Mouse (Mus musculus) ovary, postnatal 10 days (tissue): Measurements from ENCODE around the gene Spata2.

Source experiments
- DNase-seq: peaks from one replicate; pipeline ENCODE4 v3.0.0; 2022; ENCODE audit warnings: low spot score

The Spata2 gene

GRCm38 (mm10) chr2:167510485-167510884 is 17.8 kb upstream of the Spata2 start:
- no peak for DNase-seq

- no peak for DNase-seq
These were observed 15.9 kb upstream of the Spata2 start for GRCm38 (mm10) chr2:167508569-167508968.

DNA sequence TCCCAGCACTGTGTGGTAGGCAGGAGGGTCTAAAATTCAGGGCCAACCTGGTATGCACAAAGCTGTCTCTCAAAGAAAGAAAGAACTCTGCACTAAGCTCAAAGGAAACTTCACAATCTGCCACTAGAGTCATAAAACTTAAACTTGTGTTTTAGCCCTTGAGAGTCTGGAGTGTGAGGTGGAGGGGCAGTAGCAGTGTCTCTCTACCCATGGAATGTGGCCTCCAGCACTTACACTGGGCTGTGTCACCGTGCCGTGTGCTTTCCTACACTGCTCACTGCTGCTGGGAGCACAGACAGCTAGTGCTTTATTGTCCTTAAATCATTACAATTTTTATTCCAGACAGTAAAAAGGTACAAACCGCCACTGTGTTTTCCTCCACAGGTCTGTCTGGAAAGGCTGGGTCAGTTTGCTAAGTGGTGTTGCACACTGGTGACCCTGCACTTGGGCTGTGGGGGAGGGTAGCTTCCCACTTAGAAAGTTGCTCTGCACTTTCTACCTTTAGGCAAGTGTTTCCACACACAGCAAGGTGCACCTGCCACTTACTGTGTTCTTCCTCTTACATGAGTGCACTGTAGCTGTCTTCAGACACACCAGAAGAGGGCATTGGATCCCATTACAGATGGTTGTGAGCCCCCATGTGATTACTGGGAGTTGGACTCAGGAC is 15.2 kb upstream of the Spata2 start:
- DNase-seq: no peak

GRCm38 (mm10) chr2:167506546-167507260 is 14.0 kb upstream of the Spata2 start:
- no peak for DNase-seq

- DNase-seq: no peak
These were observed 12.4 kb upstream of the Spata2 start for GRCm38 (mm10) chr2:167505127-167505526.

GRCm38 (mm10) chr2:167503896-167504349 is 11.2 kb upstream of the Spata2 start:
- DNase-seq: no peak

DNA sequence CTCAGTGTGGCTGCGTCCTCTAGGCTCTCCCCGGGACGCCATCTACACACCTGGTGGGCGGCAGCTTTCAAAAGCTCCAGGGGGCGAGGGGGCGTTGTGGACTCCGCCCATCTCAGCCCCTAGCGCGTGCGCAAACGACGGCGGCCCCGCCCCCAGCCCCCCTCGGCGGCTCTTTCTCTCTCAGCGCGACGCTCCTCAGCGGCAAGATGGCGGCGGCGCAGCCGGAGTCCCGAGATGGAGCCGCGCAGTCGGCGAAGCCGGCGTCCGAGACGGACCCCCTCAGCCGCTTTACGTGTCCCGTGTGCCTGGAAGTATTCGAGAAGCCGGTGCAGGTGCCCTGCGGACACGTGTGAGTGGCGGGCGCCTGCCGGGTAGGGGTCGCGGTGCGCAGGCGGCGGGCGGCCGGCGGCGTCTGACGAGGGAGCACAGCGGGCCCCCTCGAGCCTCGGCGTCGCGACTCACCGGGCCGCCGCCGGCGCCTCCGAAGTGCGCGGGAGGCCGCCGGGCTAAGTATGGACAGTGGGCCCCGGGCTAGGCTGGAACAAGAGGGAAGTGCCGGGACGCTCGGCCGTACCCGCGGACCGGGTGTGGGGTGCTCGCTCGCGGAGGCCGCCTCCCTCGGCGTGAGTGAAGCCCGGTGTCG is 10.7 kb upstream of the Spata2 start:
- peak; percentile 89 for DNase-seq

DNA sequence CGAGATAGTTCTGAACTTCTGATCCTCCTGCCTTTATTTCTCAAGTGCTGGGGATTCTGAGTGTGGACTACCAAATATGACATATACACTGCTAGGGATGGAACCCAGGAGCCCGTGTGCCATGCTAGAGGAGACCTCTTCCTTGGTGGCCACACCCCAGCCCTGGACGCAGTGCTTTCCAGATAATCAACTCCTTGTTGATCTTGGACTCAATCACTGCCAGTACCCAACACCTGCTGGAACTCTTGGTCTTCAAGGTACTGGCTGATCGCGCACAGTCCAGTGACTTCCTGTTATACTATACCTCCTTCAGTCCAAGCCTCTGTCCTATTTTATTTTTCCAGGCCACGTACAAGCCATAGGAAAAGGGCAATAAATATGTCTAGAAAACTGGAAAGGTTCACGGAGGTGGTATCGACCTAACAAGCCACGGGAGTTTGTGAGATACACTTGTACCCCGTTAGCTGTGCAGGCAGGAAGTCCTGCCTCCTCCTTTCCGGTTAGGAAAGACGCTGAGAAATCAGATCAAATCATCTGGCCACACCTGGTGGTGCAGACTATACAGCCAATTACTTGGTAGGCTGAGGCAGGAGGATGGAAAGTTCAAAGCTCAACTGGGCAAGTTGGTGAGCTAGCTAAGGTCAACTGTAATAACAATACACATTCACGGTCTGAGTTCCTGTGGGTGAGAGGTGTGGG is 10.0 kb upstream of the Spata2 start:
- no peak for DNase-seq

GRCm38 (mm10) chr2:167497272-167497671 is 4.6 kb upstream of the Spata2 start:
- no peak for DNase-seq

DNA sequence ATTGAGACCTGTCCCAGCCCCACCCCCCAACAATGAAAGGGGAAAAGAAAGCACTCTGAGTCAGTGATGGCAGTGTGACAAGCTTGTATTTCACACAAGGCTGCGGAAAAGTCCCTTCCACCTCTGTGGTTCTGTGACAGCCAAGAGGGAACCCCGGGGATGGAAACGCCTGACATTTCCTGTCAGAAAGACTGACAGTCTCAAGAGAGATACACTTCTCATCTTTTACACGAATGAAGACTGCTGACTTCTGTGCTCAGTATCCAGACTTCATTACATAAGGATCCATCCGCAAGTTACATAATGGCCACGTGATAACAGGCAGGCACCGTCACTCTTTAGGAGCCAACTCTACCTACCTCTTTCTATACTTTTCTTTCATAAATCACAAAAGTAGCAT is 3.8 kb upstream of the Spata2 start:
- DNase-seq: no peak

- no peak for DNase-seq
These were observed 654 bp downstream of the Spata2 start, which contains the start of gene Rnf114 for GRCm38 (mm10) chr2:167491757-167492708. Gene Rnf114, plus strand, starts transcription at chr2:167492645.

DNA sequence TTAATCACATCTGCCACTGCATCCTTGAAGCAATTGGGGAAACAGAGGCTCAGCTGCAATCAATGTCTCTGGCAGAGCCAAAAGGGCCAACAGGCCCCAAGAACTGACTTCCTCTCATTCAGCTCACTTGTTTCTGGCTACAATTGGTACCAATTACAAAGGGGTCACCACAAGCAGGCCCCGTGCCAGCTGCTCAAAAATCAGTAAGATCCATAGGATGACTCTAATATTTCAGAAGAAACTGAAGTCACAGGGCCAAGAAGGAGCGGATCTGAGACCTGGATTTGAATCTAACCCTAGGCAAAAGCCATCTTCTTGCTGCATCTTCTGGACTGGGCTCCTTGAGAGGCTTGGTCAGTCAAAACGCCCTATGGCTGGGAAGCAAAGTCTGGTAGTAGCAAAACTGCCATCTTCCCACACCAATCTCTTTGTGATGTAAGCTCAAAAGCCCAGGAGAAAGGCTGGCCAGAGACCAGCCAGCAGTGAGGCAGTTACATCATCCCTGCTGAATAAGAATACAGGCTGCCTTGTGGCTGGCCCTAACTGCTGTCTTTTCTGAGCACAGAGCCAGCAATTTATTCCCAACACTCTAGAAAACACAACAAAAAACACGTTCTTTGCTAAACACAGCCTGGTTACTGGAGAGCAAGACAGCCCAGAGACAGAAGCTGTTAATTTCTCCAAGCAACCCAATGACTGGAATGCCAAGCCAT is 1.7 kb downstream of the Spata2 start:
- no peak for DNase-seq

GRCm38 (mm10) chr2:167487994-167488393 is 4.7 kb downstream of the Spata2 start:
- no peak for DNase-seq

GRCm38 (mm10) chr2:167487551-167487950 is 5.1 kb downstream of the Spata2 start:
- DNase-seq: no peak

DNA sequence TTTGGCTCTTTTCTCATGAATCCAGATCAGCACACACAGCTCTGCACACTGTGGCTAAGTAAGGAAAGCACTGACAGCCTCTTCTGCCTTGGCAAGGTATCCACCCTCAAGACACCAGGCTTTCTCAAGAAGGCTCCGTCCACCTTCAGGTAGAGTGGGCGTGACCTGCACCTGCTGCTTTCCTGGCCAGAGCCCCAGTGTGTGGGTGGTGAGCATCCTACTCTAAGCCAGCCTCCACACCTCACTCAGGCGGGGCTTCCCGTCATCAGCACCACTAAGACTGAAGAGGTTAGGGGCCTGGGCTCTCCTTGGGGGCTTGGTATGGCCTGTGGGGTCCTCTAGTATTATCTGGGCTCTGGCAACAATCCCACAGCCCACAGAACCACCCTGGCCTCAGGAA is 6.1 kb downstream of the Spata2 start:
- no peak for DNase-seq

DNA sequence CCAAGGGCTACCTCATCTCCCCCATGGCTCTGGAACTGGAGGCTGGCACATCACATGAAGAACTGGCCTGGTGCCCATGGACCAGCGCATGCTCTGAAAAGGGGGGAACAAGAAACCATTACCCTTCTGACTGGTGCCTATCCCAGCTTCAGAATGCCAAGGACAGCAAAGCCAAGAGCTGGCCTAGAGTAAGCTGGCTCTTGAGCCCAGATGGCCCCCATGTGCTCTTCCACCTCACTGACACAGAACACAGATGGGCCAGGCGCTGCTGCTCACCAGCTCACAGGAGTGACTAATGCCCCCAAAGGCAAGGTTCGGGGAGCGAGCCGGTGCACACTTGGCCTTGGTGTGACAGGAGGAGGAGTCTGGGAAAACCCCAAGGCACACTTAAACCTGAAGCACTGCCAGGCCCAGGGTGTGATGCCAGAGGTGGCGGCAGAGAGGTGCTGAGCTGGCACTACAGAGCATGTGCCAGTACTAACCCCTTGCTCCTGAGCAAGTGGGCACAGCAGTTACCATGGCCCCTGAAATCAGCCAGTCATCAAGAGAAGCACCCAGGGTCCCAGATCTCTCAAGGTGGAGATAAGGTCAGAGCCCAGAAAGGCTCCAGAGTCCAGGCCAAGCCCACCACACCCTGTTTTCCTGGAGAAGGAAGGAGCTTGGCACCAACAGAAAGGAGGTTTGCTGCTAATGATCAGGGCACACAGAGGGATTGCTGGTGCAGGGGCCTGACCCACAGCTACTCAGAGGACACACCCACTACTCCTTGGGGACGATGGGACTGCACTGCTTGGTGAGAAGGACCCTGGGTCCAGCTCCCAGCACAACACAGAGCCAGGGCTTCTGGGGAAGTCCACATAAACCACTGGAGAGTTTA is 6.9 kb downstream of the Spata2 start:
- no peak for DNase-seq

- DNase-seq: no peak
These were observed 7.8 kb downstream of the Spata2 start for GRCm38 (mm10) chr2:167484932-167485331.

GRCm38 (mm10) chr2:167483827-167484410 is 8.8 kb downstream of the Spata2 start:
- no peak for DNase-seq
